Mouse (Mus musculus) cerebellum, postnatal 10 days (tissue): ENCODE results near the gene Colgalt1.
A peak's percentile ranks its signal among the peaks of the same experiment; 100 is the strongest.

ENCODE experiments used
- DNase-seq, 2 experiments: peaks; one replicate each; pipeline ENCODE4 v3.0.0; 2021; ENCODE audit warnings: mixed read lengths in 2 of 2

Gene Colgalt1

GRCm38 (mm10) chr8:71591471-71592373, 19.1 kb upstream of the Colgalt1 start, which contains the start of gene Pgls:
Gene Pgls, plus strand, starts transcription at chr8:71592176.
- DNase-seq, result peak; percentile 97 to 98

- DNase-seq, result peak; percentile 84 to 86
Observed at GRCm38 (mm10) chr8:71592374-71593170, 18.2 kb upstream of the Colgalt1 start.

- peak in 1 of 2 experiments; percentile 47 for DNase-seq
Observed at GRCm38 (mm10) chr8:71593556-71594323, 17.1 kb upstream of the Colgalt1 start.

- no peak for DNase-seq
Observed at GRCm38 (mm10) chr8:71594324-71594722, 16.5 kb upstream of the Colgalt1 start.

- peak; percentile 97 to 98 for DNase-seq
Observed at GRCm38 (mm10) chr8:71595862-71596261, 14.9 kb upstream of the Colgalt1 start.

GRCm38 (mm10) chr8:71596384-71596783, 14.4 kb upstream of the Colgalt1 start:
- peak in 1 of 2 experiments; percentile 19 for DNase-seq

- peak; percentile 29 to 31 for DNase-seq
Observed at GRCm38 (mm10) chr8:71596798-71597197, 14.0 kb upstream of the Colgalt1 start.

GRCm38 (mm10) chr8:71597451-71597850, 13.3 kb upstream of the Colgalt1 start, which contains the start of gene Fam129c:
Gene Fam129c, plus strand, starts transcription at chr8:71597648.
- DNase-seq, result peak in 1 of 2 experiments; percentile 55

GRCm38 (mm10) chr8:71598375-71598774, 12.4 kb upstream of the Colgalt1 start:
- no peak for DNase-seq

GRCm38 (mm10) chr8:71598841-71599240, 12.0 kb upstream of the Colgalt1 start:
- peak; percentile 56 to 60 for DNase-seq

GRCm38 (mm10) chr8:71601939-71602665, 8.7 kb upstream of the Colgalt1 start:
- no peak for DNase-seq

GRCm38 (mm10) chr8:71602666-71603334, 8.0 kb upstream of the Colgalt1 start:
- peak; percentile 59 to 61 for DNase-seq

GRCm38 (mm10) chr8:71604021-71604420, 6.8 kb upstream of the Colgalt1 start:
- DNase-seq, result no peak

- DNase-seq, result no peak
Observed at GRCm38 (mm10) chr8:71612141-71612540, 1.3 kb downstream of the Colgalt1 start.

GRCm38 (mm10) chr8:71613418-71613817, 2.6 kb downstream of the Colgalt1 start:
- DNase-seq, result no peak

- no peak for DNase-seq
Observed at GRCm38 (mm10) chr8:71619786-71620185, 9.0 kb downstream of the Colgalt1 start.

- peak in 1 of 2 experiments; percentile 21 for DNase-seq
Observed at GRCm38 (mm10) chr8:71625088-71625487, 14.3 kb downstream of the Colgalt1 start.

- DNase-seq, result no peak
Observed at GRCm38 (mm10) chr8:71626753-71627152, 16.0 kb downstream of the Colgalt1 start.

- peak in 1 of 2 experiments; percentile 32 for DNase-seq
Observed at GRCm38 (mm10) chr8:71627265-71628099, 16.7 kb downstream of the Colgalt1 start.
